In the genomic region with DNA sequence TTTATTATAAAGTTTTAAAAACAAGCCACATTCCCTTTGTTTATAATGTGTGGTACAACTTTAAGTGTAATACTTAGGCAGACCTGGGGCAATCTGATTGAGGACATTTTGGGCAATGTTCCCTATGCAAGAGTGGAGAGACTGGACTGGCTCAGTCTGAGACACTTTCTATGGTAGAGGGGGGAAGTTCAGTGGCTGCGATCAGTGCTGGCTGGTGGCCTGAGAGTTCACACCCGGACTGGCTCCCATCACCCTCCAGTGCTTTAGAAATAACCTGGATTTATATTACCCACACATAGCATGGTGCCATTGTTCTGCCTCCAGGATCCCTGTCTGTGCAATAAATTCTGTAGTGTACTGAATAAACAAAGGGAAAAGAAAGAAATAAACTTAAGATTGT, we compare ENCODE assay signal across 14 mouse cellular contexts. TPM values are rescaled to one million over a fixed set of nuclear protein-coding genes. Genes with fewer than 3 reads are reported as not detected.
A peak's percentile ranks its signal among the peaks of the same experiment; 100 is the strongest.
DNase-seq lines count a peak whose midpoint lies in the region; ATAC-seq lines count a peak whose summit lies in the region.
"Had no signal": no experiment of that assay in that cellular context is flagged by ENCODE, and none has a peak within 500 bp of the region (broad histone marks: within the 10 kb centered on the region; RNA-seq: fewer than 3 reads in every experiment).

No protein-coding gene starts in this region.

- DNase-seq in heart, postnatal 25 days (ENCODE audit: low spot score), result no peak
- peak; percentile 59 for DNase-seq in midbrain, embryonic 11.5 days (ENCODE audit: low spot score, missing footprints)
- DNase-seq in midbrain, embryonic 14.5 days, result no peak
- no peak for DNase-seq in intestine, embryonic 14.5 days (ENCODE audit: low spot score)
- DNase-seq in adrenal gland, adult 2 months, result no peak
- no peak for DNase-seq in thymus, adult 18-20 months
- DNase-seq: cerebellum, adult 18-20 months; kidney, adult 8-10 months; lung, adult 18-20 months; thymus, postnatal 14 days had no signal

- peak overlapping the region; percentile 93 for H3K27ac ChIP-seq in heart, embryonic 15.5 days
- H3K27ac ChIP-seq in midbrain, embryonic 11.5 days (ENCODE audit: low read depth, low read length), result no peak overlapping the region
- no peak overlapping the region for H3K27ac ChIP-seq in midbrain, embryonic 14.5 days (replicated peaks; ENCODE audit: low read depth, low read length)
- peak overlapping the region; percentile 99 for H3K27ac ChIP-seq in intestine, embryonic 14.5 days (ENCODE audit: low read depth)
- H3K27ac ChIP-seq in stomach, embryonic 16.5 days (ENCODE audit: low read length), result peak overlapping the region; percentile 99
- H3K27ac ChIP-seq: left cerebral cortex, adult 2 months had no signal

- no peaks in the 10 kb centered on the region for H3K36me3 ChIP-seq in heart, embryonic 15.5 days
- H3K36me3 ChIP-seq in midbrain, embryonic 11.5 days (ENCODE audit: control insufficient read depth, insufficient read depth, low read length), result no peaks in the 10 kb centered on the region
- H3K36me3 ChIP-seq in midbrain, embryonic 14.5 days (ENCODE audit: control insufficient read depth, insufficient read depth, low read length), result no peaks in the 10 kb centered on the region
- no peaks in the 10 kb centered on the region for H3K36me3 ChIP-seq in intestine, embryonic 14.5 days (ENCODE audit: control insufficient read depth, insufficient read depth, low read length)
- peaks cover 9% of the 10 kb centered on the region; the same call in 1 of the 2 replicates for H3K36me3 ChIP-seq in stomach, embryonic 16.5 days (ENCODE audit: control insufficient read depth, insufficient read depth, low read length)

- H3K27me3 ChIP-seq in heart, embryonic 15.5 days, result no peaks in the 10 kb centered on the region
- H3K27me3 ChIP-seq in midbrain, embryonic 11.5 days (ENCODE audit: control insufficient read depth, insufficient read depth, low read length), result no peaks in the 10 kb centered on the region
- no peaks in the 10 kb centered on the region for H3K27me3 ChIP-seq in midbrain, embryonic 14.5 days (ENCODE audit: control insufficient read depth, insufficient read depth, low read length)
- H3K27me3 ChIP-seq in intestine, embryonic 14.5 days (replicated peaks; ENCODE audit: control insufficient read depth, insufficient read depth, low read length), result no peaks in the 10 kb centered on the region
- H3K27me3 ChIP-seq in stomach, embryonic 16.5 days (ENCODE audit: control insufficient read depth, insufficient read depth, low read length), result no peaks in the 10 kb centered on the region
- H3K27me3 ChIP-seq: Patski had no signal

- 51% methylated on average over 2 of the region's 2 CpGs for WGBS in heart, embryonic 15.5 days
- 84% methylated on average over 2 of the region's 2 CpGs for WGBS in midbrain, embryonic 11.5 days
- WGBS in midbrain, embryonic 14.5 days, result 73% methylated on average over 2 of the region's 2 CpGs
- 43% methylated on average over 2 of the region's 2 CpGs for WGBS in intestine, embryonic 14.5 days
- WGBS in stomach, embryonic 16.5 days, result 61% methylated on average over 2 of the region's 2 CpGs

- intact Hi-C loops in heart, postnatal 25 days (cut with DNase I), result loop anchor here (5.0 kb wide), 3 partner anchors 40 to 75 kb away; no protein-coding TSS in a partner anchor

- no peaks in the 10 kb centered on the region for H3K9me3 ChIP-seq in heart, embryonic 15.5 days (replicated peaks)
- no peaks in the 10 kb centered on the region for H3K9me3 ChIP-seq in midbrain, embryonic 11.5 days (ENCODE audit: control insufficient read depth, low read length)
- H3K9me3 ChIP-seq in midbrain, embryonic 14.5 days (ENCODE audit: control insufficient read depth, low read length), result no peaks in the 10 kb centered on the region
- 0 out of 2 replicates have a peak, but pooled peaks cover 3% of the 10 kb centered on the region for H3K9me3 ChIP-seq in intestine, embryonic 14.5 days (ENCODE audit: control insufficient read depth, low read length)
- peaks cover 5% of the 10 kb centered on the region; the same call in 1 of the 2 replicates for H3K9me3 ChIP-seq in stomach, embryonic 16.5 days (replicated peaks; ENCODE audit: control insufficient read depth, low read length)

- no peak overlapping the region for H3K4me3 ChIP-seq in heart, embryonic 15.5 days
- H3K4me3 ChIP-seq in midbrain, embryonic 11.5 days (ENCODE audit: low read depth, low read length), result no peak overlapping the region
- no peak overlapping the region for H3K4me3 ChIP-seq in midbrain, embryonic 14.5 days (replicated peaks; ENCODE audit: low read depth, low read length)
- H3K4me3 ChIP-seq in intestine, embryonic 14.5 days (ENCODE audit: low read depth, low read length), result no peak overlapping the region
- H3K4me3 ChIP-seq in stomach, embryonic 16.5 days (replicated peaks; ENCODE audit: low read length), result peak overlapping the region; percentile 64
- H3K4me3 ChIP-seq: left cerebral cortex, adult 2 months had no signal

- no peak for ATAC-seq in heart, embryonic 15.5 days (replicated peaks; ENCODE audit: insufficient number of reproducible peaks, insufficient read depth, low FRiP score, low read depth)
- ATAC-seq in midbrain, embryonic 11.5 days (ENCODE audit: low FRiP score), result no peak
- ATAC-seq in midbrain, embryonic 14.5 days (ENCODE audit: low FRiP score, low TSS enrichment), result no peak
- ATAC-seq in intestine, embryonic 14.5 days (replicated peaks; ENCODE audit: low FRiP score, low TSS enrichment, low read depth), result no peak
- ATAC-seq in stomach, embryonic 16.5 days (ENCODE audit: insufficient read depth, low FRiP score), result no peak

- peaks cover 39% of the 10 kb centered on the region for H3K4me1 ChIP-seq in heart, embryonic 15.5 days (replicated peaks)
- H3K4me1 ChIP-seq in midbrain, embryonic 11.5 days (ENCODE audit: control insufficient read depth, insufficient read depth, low read length), result peaks cover 8% of the 10 kb centered on the region
- H3K4me1 ChIP-seq in midbrain, embryonic 14.5 days (ENCODE audit: control insufficient read depth, insufficient read depth, low read length), result peaks cover 16% of the 10 kb centered on the region; the same call in 1 of the 2 replicates
- H3K4me1 ChIP-seq in intestine, embryonic 14.5 days (replicated peaks; ENCODE audit: control insufficient read depth, insufficient read depth, low read length), result peaks cover 43% of the 10 kb centered on the region
- peaks cover 42% of the 10 kb centered on the region for H3K4me1 ChIP-seq in stomach, embryonic 16.5 days (ENCODE audit: control insufficient read depth, insufficient read depth, low read length)

- H3K9ac ChIP-seq in heart, embryonic 15.5 days, result no peak overlapping the region
- H3K9ac ChIP-seq in midbrain, embryonic 11.5 days (ENCODE audit: low read length), result no peak overlapping the region
- no peak overlapping the region for H3K9ac ChIP-seq in midbrain, embryonic 14.5 days (replicated peaks; ENCODE audit: low read length)
- no peak overlapping the region for H3K9ac ChIP-seq in intestine, embryonic 14.5 days (ENCODE audit: low read length)
- peak overlapping the region; percentile 92 for H3K9ac ChIP-seq in stomach, embryonic 16.5 days (ENCODE audit: low read length)

- H3K4me2 ChIP-seq in heart, embryonic 15.5 days, result peak overlapping the region; percentile 78; the same call in 1 of the 2 replicates
- no peak overlapping the region for H3K4me2 ChIP-seq in midbrain, embryonic 11.5 days
- H3K4me2 ChIP-seq in midbrain, embryonic 14.5 days (ENCODE audit: low read length), result no peak overlapping the region
- H3K4me2 ChIP-seq in intestine, embryonic 14.5 days (ENCODE audit: low read length), result peak overlapping the region; percentile 65
- peak overlapping the region; percentile 63 for H3K4me2 ChIP-seq in stomach, embryonic 16.5 days (ENCODE audit: low read depth, low read length)

RNA-seq across cellular contexts. Expression of a gene that starts 0.6 kb away (rescaled TPM):
- 8.6 and 13.7 TPM in 2 replicates for polyA plus RNA-seq in heart, embryonic 15.5 days (2015; fragmentation: Nextera tagmentation; extraction: Ambion mirVana)
- total RNA-seq in heart, postnatal 25 days (2021), result 1 to 10 TPM; 5.0 to 8.0 TPM
- 3.9 TPM in 2 replicates for polyA plus RNA-seq in midbrain, embryonic 11.5 days (2014; fragmentation: Nextera tagmentation; extraction: Ambion mirVana)
- polyA plus RNA-seq in midbrain, embryonic 14.5 days (2014; fragmentation: Nextera tagmentation; extraction: Ambion mirVana), result 5.4 and 6.8 TPM in 2 replicates
- 27.8 and 28.5 TPM in 2 replicates for polyA plus RNA-seq in intestine, embryonic 14.5 days (2014; fragmentation: Nextera tagmentation; extraction: Ambion mirVana)
- polyA plus RNA-seq in stomach, embryonic 16.5 days (2015; fragmentation: Nextera tagmentation; extraction: Ambion mirVana), result 32.1 and 33.1 TPM in 2 replicates
- total RNA-seq in adrenal gland, adult 2 months (2021), result 10 to 100 TPM; 15.3 to 19.1 TPM
- polyA plus RNA-seq in adrenal gland, adult 2 months (2012; rRNA removed), result 20.2 and 24.2 TPM in 2 replicates

Comparison
In these comparisons a context has a peak if more than half of its experiments do, and no peak if none do; other contexts are left out.
1. H3K27ac ChIP-seq: peak in heart, embryonic 15.5 days (single experiment), intestine, embryonic 14.5 days (single experiment) and stomach, embryonic 16.5 days (single experiment); none in midbrain, embryonic 11.5 days (single experiment) and midbrain, embryonic 14.5 days (single experiment).
2. H3K4me2 ChIP-seq: peak in heart, embryonic 15.5 days (single experiment), intestine, embryonic 14.5 days (single experiment) and stomach, embryonic 16.5 days (single experiment); none in midbrain, embryonic 11.5 days (single experiment) and midbrain, embryonic 14.5 days (single experiment).